Mouse (Mus musculus): Measurements from ENCODE around the gene Slc25a29.

DNA sequence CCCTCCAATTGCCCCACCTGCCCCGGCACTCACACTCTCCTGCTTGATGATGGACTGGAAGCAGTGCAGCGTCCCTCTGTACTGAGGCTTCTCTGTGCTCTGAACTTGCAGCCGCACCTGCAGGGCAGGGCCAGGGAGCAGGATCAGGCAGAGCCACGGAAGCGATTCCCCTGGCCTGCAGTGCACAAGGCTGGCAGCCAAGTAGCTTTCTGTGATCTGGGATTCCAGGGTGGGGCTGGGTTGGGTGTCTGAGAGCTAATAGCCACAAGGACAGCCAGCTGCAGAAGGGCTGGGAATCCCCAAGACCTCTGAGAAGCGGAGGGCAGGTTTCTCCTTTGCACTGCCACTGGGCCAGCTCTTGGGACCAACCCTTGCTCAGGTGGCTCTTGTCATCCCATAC lies 8.0 kb downstream of the Slc25a29 start:
- TF ChIP-seq CTCF (IDR thresholded peaks at IDR 0.05; ENCODE audit: extremely low read depth, insufficient read length, insufficient replicate concordance, low read depth, low read length) (no peak), POLR2A (IDR thresholded peaks at IDR 0.05; ENCODE audit: low read depth, low read length) (no peak)

Measured in small intestine, adult 2 months (tissue).